Mouse (Mus musculus) cortical plate, adult 2 months (tissue): ENCODE measurements around the gene Ttll2. TPM values are rescaled to one million over a fixed set of nuclear protein-coding genes. Genes with fewer than 3 reads are reported as not detected.
"Not testable (repeated sequence)": the region's sequence is repeated elsewhere in the genome, so short reads cannot be mapped to it uniquely, and the experiment has no call there.

Source experiments
- H3K27ac ChIP-seq: fragments of 200-500 bp; 2 replicates; pipeline ENCODE4 v1.5.1; 2012; ENCODE audit warnings: low read length, control low read depth, inconsistent platforms; ENCODE audit not compliant: insufficient read depth
- H3K4me1 ChIP-seq: fragments of 200-500 bp; 2 replicates; pipeline ENCODE4 v1.6.1; 2011; ENCODE audit warnings: low read length; ENCODE audit not compliant: control insufficient read depth, insufficient read depth
- H3K4me3 ChIP-seq: fragments of 200-500 bp; 2 replicates; pipeline ENCODE4 v1.5.1; 2011; ENCODE audit warnings: mild to moderate bottlenecking, low read length, control low read depth; ENCODE audit not compliant: insufficient read depth
- CTCF ChIP-seq: fragments of 200-500 bp; IDR thresholded peaks from 2 replicates; pipeline ENCODE4 v1.5.1; 2011; ENCODE audit warnings: mild to moderate bottlenecking, control low read depth, low read length; ENCODE audit not compliant: insufficient read depth; ENCODE audit errors: extremely low read depth
- polyA plus RNA-seq: library from polyadenylated mRNA; depleted of rRNA; stranded (reverse); fragments of >200 nt; gene quantifications from 2 replicates; pipeline ENCODE4 v1.2.3, GENCODE M21; 2012; rRNA removed

Ttll2 gene
- polyA plus RNA-seq, 1 experiment, result not detected

GRCm38 (mm10) chr17:7306278-7307196 is 46.0 kb downstream of the Ttll2 start:
- not testable (repeated sequence) for H3K4me3 ChIP-seq
- TF ChIP-seq CTCF, result peak; percentile 41

More at GRCm38 (mm10) chr17:7306278-7307196, 46.0 kb downstream of the Ttll2 start:
- not testable (repeated sequence) for H3K27ac ChIP-seq, H3K4me1 ChIP-seq

Other genes with a start within 250 kb of the Ttll2 start
- gene Rps6ka2, start 182.6 kb downstream of the Ttll2 start, polyA plus RNA-seq, result 45.2 and 48.3 TPM in 2 replicates
- gene Tcp10a, start 28.1 kb downstream of the Ttll2 start, polyA plus RNA-seq, result 0.06 TPM in 1 of 2 replicates, not detected in the other
- not detected in 2 replicates for gene Gm49630, start 19.3 kb upstream of the Ttll2 start, polyA plus RNA-seq
- not detected in 2 replicates for gene Unc93a2, start 32.8 kb upstream of the Ttll2 start, polyA plus RNA-seq